In genomic region chr8:47851824-47852502, GRCm38 (mm10) we compare ENCODE assay signal across 8 mouse cellular contexts. TPM values are rescaled to one million over a fixed set of nuclear protein-coding genes. Genes with fewer than 3 reads are reported as not detected.
A peak's percentile ranks its signal among the peaks of the same experiment; 100 is the strongest.
DNase-seq lines count a peak whose midpoint lies in the region; ATAC-seq and TF ChIP-seq lines count a peak whose summit lies in the region.

No protein-coding gene starts in this region.

- no peaks in the 10 kb centered on the region for H3K27me3 ChIP-seq in embryonic facial prominence, embryonic 11.5 days (ENCODE audit: control insufficient read depth, insufficient read depth, low read length)
- H3K27me3 ChIP-seq in heart, embryonic 10.5 days (ENCODE audit: insufficient read depth, poor library complexity, severe bottlenecking): no peaks in the 10 kb centered on the region

- no peak overlapping the region; the same call in 1 of the 2 replicates for H3K4me2 ChIP-seq in embryonic facial prominence, embryonic 11.5 days (ENCODE audit: low read depth, low read length)

- DNase-seq in layer of hippocampus, adult 2 months (ENCODE audit: low spot score in 2 of 2): no peak
- DNase-seq in layer of hippocampus, postnatal 25 days (ENCODE audit: extremely low spot score in 1 of 2, low spot score in 1 of 2): no peak
- peak; percentile 52 for DNase-seq in embryonic facial prominence, embryonic 11.5 days (ENCODE audit: low spot score)
- no peak for DNase-seq in heart, embryonic 10.5 days (ENCODE audit: low spot score)
- peak; percentile 22 to 42 for DNase-seq in layer of hippocampus, postnatal 10 days (ENCODE audit: low spot score in 2 of 2)
- DNase-seq in thymus, postnatal 14 days: peak; percentile 37
- DNase-seq in cerebellum, adult 8-10 months: no peak

- peak overlapping the region; percentile 22; the same call in 1 of the 2 replicates for H3K4me3 ChIP-seq in layer of hippocampus, adult 2 months
- H3K4me3 ChIP-seq in embryonic facial prominence, embryonic 11.5 days (ENCODE audit: low read depth, low read length): no peak overlapping the region
- H3K4me3 ChIP-seq in heart, embryonic 10.5 days: no peak overlapping the region
- H3K4me3 ChIP-seq in macrophage (ENCODE audit: inconsistent target): peak overlapping the region; percentile 33

- WGBS in embryonic facial prominence, embryonic 11.5 days: 55% methylated on average over 12 of the region's 12 CpGs
- WGBS in heart, embryonic 10.5 days: 55% methylated on average over 12 of the region's 12 CpGs
- 5% methylated on average over 12 of the region's 12 CpGs for WGBS in macrophage (ENCODE audit: missing documents)

- no peaks in the 10 kb centered on the region for H3K4me1 ChIP-seq in embryonic facial prominence, embryonic 11.5 days (ENCODE audit: control insufficient read depth, insufficient read depth, low read length)
- peaks cover 9% of the 10 kb centered on the region; the same call in 1 of the 2 replicates for H3K4me1 ChIP-seq in heart, embryonic 10.5 days

- H3K79me2 ChIP-seq in macrophage (ENCODE audit: inconsistent target): no peaks in the 10 kb centered on the region

- peak overlapping the region; percentile 10; the same call in 1 of the 2 replicates for H3K9ac ChIP-seq in embryonic facial prominence, embryonic 11.5 days (replicated peaks; ENCODE audit: low read length)

- H3K36me3 ChIP-seq in embryonic facial prominence, embryonic 11.5 days (replicated peaks; ENCODE audit: control insufficient read depth, insufficient read depth, low read depth, low read length): peaks cover 3% of the 10 kb centered on the region
- H3K36me3 ChIP-seq in heart, embryonic 10.5 days: peaks cover 91% of the 10 kb centered on the region
- peaks cover 24% of the 10 kb centered on the region for H3K36me3 ChIP-seq in macrophage (ENCODE audit: inconsistent target)

- no peaks in the 10 kb centered on the region for H3K9me3 ChIP-seq in embryonic facial prominence, embryonic 11.5 days (replicated peaks; ENCODE audit: control insufficient read depth, low read length)
- no peaks in the 10 kb centered on the region for H3K9me3 ChIP-seq in heart, embryonic 10.5 days

- peak overlapping the region; percentile 51; the same call in 1 of the 2 replicates for H3K27ac ChIP-seq in layer of hippocampus, adult 2 months
- H3K27ac ChIP-seq in embryonic facial prominence, embryonic 11.5 days (replicated peaks; ENCODE audit: low read depth, low read length): peak overlapping the region; percentile 44
- H3K27ac ChIP-seq in heart, embryonic 10.5 days: 0 out of 2 replicates have a peak overlapping the region, but pooled peaks have one; percentile 11
- peak overlapping the region; percentile 27 for H3K27ac ChIP-seq in macrophage

- TF ChIP-seq CTCF in layer of hippocampus, adult 2 months (conservative IDR thresholded peaks at IDR 0.05): no peak

- 0 out of 2 replicates have a peak, but pooled peaks have one; percentile 21 for ATAC-seq in embryonic facial prominence, embryonic 11.5 days (replicated peaks; ENCODE audit: insufficient number of reproducible peaks, low FRiP score, low TSS enrichment, low read depth)

RNA-seq across cellular contexts. Expression of gene Cldn22, which starts 27.7 kb away (rescaled TPM):
- total RNA-seq in layer of hippocampus, adult 2 months (2021): 1 to 10 TPM; 3.1 to 5.1 TPM
- 1 to 10 TPM; 3.8 to 4.2 TPM for total RNA-seq in layer of hippocampus, postnatal 25 days (2021)
- not detected in 2 replicates for polyA plus RNA-seq in embryonic facial prominence, embryonic 11.5 days (2014; fragmentation: Nextera tagmentation; extraction: Ambion mirVana)
- not detected in 2 replicates for polyA plus RNA-seq in heart, embryonic 10.5 days (2016; fragmentation: Nextera tagmentation; extraction: Ambion mirVana)
- under 1 TPM; 0.47 to 0.62 TPM for total RNA-seq in layer of hippocampus, postnatal 10 days (2021)
- total RNA-seq in macrophage (2018; cell fraction: chromatin; rRNA removed): not detected
- total RNA-seq in macrophage (2018; cell fraction: cytosol; rRNA removed): not detected
- not detected for total RNA-seq in macrophage (2018; cell fraction: nucleus; rRNA removed)
- not detected in 3 replicates for polyA plus RNA-seq in macrophage (2018)

RNA-seq across cellular contexts. Expression of gene Cldn24, which starts 30.0 kb away (rescaled TPM):
- total RNA-seq in layer of hippocampus, adult 2 months (2021): not detected
- not detected for total RNA-seq in layer of hippocampus, postnatal 25 days (2021)
- polyA plus RNA-seq in embryonic facial prominence, embryonic 11.5 days (2014; fragmentation: Nextera tagmentation; extraction: Ambion mirVana): not detected in 2 replicates
- polyA plus RNA-seq in heart, embryonic 10.5 days (2016; fragmentation: Nextera tagmentation; extraction: Ambion mirVana): not detected in 2 replicates
- not detected for total RNA-seq in layer of hippocampus, postnatal 10 days (2021)
- not detected for total RNA-seq in macrophage (2018; cell fraction: chromatin; rRNA removed)
- total RNA-seq in macrophage (2018; cell fraction: cytosol; rRNA removed): not detected
- total RNA-seq in macrophage (2018; cell fraction: nucleus; rRNA removed): not detected
- polyA plus RNA-seq in macrophage (2018): not detected in 3 replicates

Comparison
In these comparisons a context has a peak if more than half of its experiments do, and no peak if none do; other contexts are left out.
1. DNase-seq: peak in embryonic facial prominence, embryonic 11.5 days (single experiment), layer of hippocampus, postnatal 10 days (2 of 2) and thymus, postnatal 14 days (single experiment); none in layer of hippocampus, adult 2 months (0 of 2), layer of hippocampus, postnatal 25 days (0 of 2), heart, embryonic 10.5 days (single experiment) and cerebellum, adult 8-10 months (single experiment).
2. H3K4me3 ChIP-seq: peak in layer of hippocampus, adult 2 months (single experiment) and macrophage (single experiment); none in embryonic facial prominence, embryonic 11.5 days (single experiment) and heart, embryonic 10.5 days (single experiment).
3. Peak in every context shown above with its lines, with median percentiles within 50 percentile points of each other: H3K27ac ChIP-seq.